Mouse (Mus musculus) cerebellum, postnatal 14 days (tissue): ENCODE measurements around the gene Egfr.
A peak's percentile ranks its signal among the peaks of the same experiment; 100 is the strongest.

Source experiments
- DNase-seq, 2 experiments: peaks; one replicate each; pipeline ENCODE4 v3.0.0; 2021; ENCODE audit warnings: mixed read lengths in 2 of 2

Gene Egfr

GRCm38 (mm10) chr11:16830531-16831227 is 78.7 kb downstream of the Egfr start:
- no peak for DNase-seq

- DNase-seq: peak; percentile 67 to 73
These were observed 80.0 kb downstream of the Egfr start for GRCm38 (mm10) chr11:16831974-16832464.

DNA sequence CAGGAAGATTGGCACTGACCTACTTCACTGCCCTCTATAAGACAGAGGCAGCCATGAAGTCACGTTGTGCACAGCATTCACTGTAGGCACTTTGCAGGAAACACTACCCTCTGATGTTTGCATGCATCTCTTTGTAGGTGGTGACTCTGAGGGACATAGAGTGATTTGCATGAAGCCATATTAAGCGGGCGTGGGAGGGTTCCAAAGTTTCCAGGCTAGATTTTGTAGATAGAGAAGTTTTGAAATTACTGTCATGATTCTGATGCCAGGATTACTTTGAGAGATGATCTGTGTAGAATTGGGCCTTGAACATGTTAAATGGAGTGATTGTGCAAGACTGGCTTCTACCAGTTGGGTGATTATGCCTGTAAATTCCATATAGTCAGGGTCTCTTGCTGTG is 86.8 kb downstream of the Egfr start:
- DNase-seq: no peak

DNA sequence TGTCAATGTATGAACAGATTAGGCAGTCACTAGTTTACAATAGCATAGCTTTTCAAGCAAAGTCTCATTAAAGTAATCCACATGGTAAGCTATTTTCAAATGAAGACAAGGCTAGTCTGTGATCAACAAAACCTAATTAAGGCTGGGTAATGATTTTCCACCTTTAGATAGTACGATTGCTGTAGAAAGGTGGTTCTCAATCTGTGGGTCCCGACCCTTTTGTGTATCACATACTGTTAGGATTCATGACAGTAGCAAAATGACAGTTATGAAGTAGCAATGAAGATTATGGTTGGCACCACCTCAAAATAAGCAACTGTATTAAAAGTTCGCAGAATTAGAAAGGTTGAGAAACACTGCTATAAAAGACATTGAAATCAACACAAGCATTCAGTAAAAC is 90.9 kb downstream of the Egfr start:
- DNase-seq: no peak

GRCm38 (mm10) chr11:16843889-16844568 is 92.0 kb downstream of the Egfr start:
- DNase-seq: no peak

GRCm38 (mm10) chr11:16848881-16849280 is 96.9 kb downstream of the Egfr start:
- DNase-seq: no peak

DNA sequence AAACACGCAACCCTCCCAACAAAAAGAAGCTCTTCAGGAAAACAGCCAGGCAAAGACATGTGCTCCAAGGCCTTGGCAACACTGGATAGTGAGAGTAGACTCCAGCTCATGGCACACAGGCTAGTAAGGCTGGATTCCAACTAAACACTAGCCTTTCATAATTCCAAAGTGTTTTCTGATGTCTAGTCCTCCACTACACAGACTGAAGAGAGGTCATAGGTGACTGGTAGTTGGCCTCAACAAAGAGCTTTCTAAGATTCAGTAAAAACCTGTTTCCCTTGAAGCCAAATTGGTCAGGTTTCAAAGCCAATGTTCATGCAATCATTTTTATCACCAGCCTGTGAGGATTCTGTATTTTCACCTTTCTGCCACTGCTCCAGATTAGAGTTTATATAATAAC is 99.4 kb downstream of the Egfr start:
- no peak for DNase-seq

GRCm38 (mm10) chr11:16854111-16854510 is 102.1 kb downstream of the Egfr start:
- DNase-seq: no peak

GRCm38 (mm10) chr11:16857346-16857745 is 105.3 kb downstream of the Egfr start:
- DNase-seq: no peak

GRCm38 (mm10) chr11:16861037-16861436 is 109.0 kb downstream of the Egfr start:
- DNase-seq: no peak

- DNase-seq: no peak
These were observed 111.5 kb downstream of the Egfr start for GRCm38 (mm10) chr11:16863547-16863946.

- no peak for DNase-seq
These were observed 113.1 kb downstream of the Egfr start for GRCm38 (mm10) chr11:16864980-16865561.

DNA sequence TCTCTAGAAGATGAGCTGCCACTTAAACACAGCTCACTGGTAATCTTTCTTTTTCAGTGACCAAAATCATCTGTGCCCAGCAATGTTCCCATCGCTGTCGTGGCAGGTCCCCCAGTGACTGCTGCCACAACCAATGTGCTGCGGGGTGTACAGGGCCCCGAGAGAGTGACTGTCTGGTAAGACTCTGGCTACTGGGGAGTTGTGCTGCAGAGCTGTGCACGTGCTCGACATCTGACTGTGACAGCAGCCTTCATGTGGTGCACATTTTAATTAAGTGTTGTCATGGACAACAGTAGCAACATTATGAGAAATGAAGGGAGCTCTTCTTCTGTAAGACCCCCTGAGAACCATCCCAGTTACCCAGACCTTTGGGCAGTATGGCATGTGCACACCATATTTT is 116.0 kb downstream of the Egfr start:
- DNase-seq: no peak

DNA sequence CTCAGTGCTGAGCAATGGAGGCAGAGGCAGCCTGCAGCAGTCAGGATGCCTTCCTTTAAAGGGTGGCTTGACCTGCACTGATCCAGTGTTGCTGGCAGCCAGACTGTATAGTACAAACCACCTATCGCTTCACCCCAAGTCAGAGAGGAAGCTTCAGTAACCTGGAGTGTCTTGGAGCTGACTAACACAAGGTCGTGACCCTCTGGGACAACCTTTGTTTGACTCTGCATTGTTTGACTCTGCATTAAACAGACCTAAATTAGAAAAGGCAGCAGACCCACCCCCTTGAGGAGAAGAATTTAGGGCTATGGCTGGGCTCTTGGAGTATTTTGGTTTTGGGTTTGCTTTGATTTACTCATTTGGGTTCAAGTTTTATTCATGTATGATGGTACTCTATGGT is 117.5 kb downstream of the Egfr start:
- DNase-seq: no peak

GRCm38 (mm10) chr11:16871120-16871519 is 119.1 kb downstream of the Egfr start:
- peak; percentile 75 to 85 for DNase-seq

DNA sequence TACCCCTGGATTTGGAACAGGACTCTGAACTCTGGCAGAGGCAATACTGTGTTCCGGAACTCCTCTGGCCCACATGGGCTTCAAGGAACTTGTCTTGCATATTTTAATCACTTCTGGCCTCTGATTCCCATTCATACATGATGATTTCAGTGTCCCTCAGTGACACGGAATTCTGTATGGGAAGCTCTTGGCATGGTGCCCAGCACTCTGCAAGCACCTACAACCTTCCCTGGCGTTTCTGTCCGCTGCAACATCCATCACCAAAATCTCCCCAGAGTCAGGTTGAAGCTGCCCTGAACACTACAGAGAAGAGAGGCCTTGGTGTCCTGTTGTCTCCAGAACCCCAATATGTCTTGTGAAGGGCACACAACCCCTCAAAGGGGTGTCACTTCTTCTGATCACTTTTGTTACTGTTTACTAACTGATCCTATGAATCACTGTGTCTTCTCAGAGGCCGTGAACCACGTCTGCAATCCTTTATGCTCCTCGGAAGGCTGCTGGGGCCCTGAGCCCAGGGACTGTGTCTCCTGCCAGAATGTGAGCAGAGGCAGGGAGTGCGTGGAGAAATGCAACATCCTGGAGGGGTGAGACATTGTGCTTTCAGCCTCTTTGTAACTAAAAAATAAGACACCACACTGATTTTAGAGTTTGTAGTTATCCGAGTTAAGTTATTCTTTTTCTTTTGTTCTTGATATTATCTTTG is 125.8 kb downstream of the Egfr start:
- peak; percentile 45 to 65 for DNase-seq

- DNase-seq: no peak
These were observed 129.9 kb downstream of the Egfr start for GRCm38 (mm10) chr11:16881932-16882331.

DNA sequence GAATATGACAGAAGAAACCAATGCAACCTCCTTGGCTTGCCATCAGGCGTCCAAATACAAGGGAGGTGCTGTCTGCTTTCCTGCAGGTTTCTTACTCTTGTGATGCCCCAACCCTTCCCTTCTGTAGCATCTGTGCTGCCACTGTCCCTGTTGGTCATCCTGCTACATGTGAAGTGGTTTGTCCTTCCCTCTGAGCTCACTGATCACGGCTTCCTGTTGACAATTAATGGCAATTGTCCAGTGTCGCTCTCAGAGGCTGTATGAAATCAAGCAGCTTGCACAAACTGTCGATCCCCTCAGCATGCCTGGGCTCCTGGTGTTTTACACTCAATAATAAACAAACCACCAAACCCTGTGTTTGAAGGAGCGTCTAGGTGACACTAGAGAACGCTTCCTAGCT is 134.1 kb downstream of the Egfr start:
- peak; percentile 20 to 38 for DNase-seq

- no peak for DNase-seq
These were observed 136.1 kb downstream of the Egfr start for GRCm38 (mm10) chr11:16888086-16888485.

DNA sequence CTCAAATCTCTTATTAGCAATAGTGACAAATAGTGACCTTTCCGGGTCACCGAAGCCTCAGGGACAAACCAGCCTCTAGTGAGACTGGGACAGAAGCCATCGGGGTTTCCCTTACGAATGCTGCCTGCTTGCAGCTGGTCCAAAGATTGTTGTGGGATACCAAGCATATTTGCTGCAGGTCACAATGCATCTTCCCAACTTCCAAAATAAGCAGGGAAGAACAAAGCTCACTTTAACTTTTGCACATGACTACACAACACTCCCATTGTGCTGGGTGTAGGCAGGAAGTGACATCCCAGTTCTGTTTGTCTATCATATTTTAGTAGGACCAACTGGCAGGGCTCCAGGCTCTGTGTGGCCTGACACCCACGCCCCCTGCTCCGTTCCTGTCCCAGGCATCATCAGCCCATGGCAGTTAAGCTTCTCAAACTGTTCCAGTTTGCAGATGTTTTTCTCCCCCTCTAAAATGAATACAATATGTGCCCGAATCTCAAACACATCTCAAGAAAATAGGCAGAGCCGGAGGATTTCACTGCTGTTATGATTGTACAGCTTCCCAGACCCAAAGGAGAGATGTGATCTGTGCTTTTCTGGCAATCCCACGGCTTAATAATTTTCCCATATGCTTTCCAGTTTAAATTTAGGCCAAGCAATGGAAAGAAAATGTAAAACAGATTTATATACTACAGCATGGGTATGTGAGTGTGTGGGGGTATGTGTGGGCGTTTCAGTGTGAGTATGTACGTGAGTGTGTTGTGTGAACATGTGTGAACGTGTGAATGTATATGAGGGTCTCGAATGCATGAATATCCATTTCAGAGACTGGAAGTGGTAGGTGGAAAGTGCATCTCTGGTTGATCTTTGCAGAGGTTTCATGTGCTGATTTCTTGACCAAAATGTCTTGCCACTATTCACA is 143.7 kb downstream of the Egfr start:
- no peak for DNase-seq

GRCm38 (mm10) chr11:16897681-16898080 is 145.7 kb downstream of the Egfr start:
- no peak for DNase-seq

DNA sequence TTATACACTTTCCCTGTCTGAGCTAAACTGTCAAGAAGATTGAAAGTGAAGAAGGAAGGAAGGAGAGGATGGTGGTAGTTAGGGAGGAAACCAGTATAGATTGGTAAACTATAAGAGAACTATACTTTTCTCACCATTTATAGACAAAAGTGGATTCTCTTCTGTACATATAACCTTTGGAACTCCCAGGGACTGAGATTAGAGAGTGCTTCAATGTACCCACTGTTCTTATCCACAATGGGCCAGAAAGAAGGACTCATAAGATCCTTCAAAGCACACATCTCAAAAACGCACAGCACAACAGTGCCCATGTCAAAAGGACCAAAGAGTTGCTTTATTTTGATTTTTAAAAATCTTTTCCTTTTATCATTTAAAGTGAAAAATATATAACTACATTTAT is 148.2 kb downstream of the Egfr start:
- no peak for DNase-seq
